Mouse (Mus musculus) neutrophil, adult 5-6 weeks (primary cell): Measurements from ENCODE around the gene Il11ra1. TPM values are rescaled to one million over a fixed set of nuclear protein-coding genes. Genes with fewer than 3 reads are reported as not detected.
A peak's percentile ranks its signal among the peaks of the same experiment; 100 is the strongest.

Experiments used
- ATAC-seq: fragments of 151-379, 151-347 bp; 2 replicates; pipeline ENCODE4 v1.8.0; 2017; ENCODE audit warnings: mild to moderate bottlenecking, moderate TSS enrichment; ENCODE audit not compliant: insufficient number of reproducible peaks, poor library complexity, low FRiP score, severe bottlenecking; ENCODE audit errors: extremely low read depth
- total RNA-seq: library from RNA; stranded (forward); fragments of 200-1000 nt; gene quantifications from 2 replicates; pipeline ENCODE4 v1.2.3, GENCODE M21; 2017

The Il11ra1 gene
- total RNA-seq, 1 experiment from 2014 or later: 33.6 TPM

- peak; percentile 56 for ATAC-seq
Observed at GRCm38 (mm10) chr4:41737602-41738255, 37.9 kb downstream of the Il11ra1 start.

GRCm38 (mm10) chr4:41738256-41738603 is 38.4 kb downstream of the Il11ra1 start:
- ATAC-seq: no peak

GRCm38 (mm10) chr4:41739260-41739659 is 39.5 kb downstream of the Il11ra1 start:
- no peak for ATAC-seq

- peak; percentile 47 for ATAC-seq
Observed at GRCm38 (mm10) chr4:41740380-41741157, 40.8 kb downstream of the Il11ra1 start.

GRCm38 (mm10) chr4:41741158-41741560 is 41.4 kb downstream of the Il11ra1 start:
- peak; percentile 89 for ATAC-seq

GRCm38 (mm10) chr4:41744131-41744530 is 44.3 kb downstream of the Il11ra1 start:
- no peak for ATAC-seq

- ATAC-seq: no peak
Observed at GRCm38 (mm10) chr4:41745021-41745420, 45.2 kb downstream of the Il11ra1 start.

- ATAC-seq: peak; percentile 30
Observed at GRCm38 (mm10) chr4:41754797-41755337, 55.1 kb downstream of the Il11ra1 start, which contains the start of gene Galt. Gene Galt (plus strand): TSS chr4:41755228.

- ATAC-seq: peak; percentile 75
Observed at GRCm38 (mm10) chr4:41755338-41756305, 55.8 kb downstream of the Il11ra1 start, which contains the start of gene Sigmar1. Gene Sigmar1 (minus strand): TSS chr4:41756157.

- no peak for ATAC-seq
Observed at GRCm38 (mm10) chr4:41756440-41756839, 56.7 kb downstream of the Il11ra1 start.

GRCm38 (mm10) chr4:41757321-41757720 is 57.5 kb downstream of the Il11ra1 start:
- no peak for ATAC-seq

GRCm38 (mm10) chr4:41758021-41758420 is 58.2 kb downstream of the Il11ra1 start:
- ATAC-seq: no peak

- no peak for ATAC-seq
Observed at GRCm38 (mm10) chr4:41758701-41759100, 58.9 kb downstream of the Il11ra1 start.

- no peak for ATAC-seq
Observed at GRCm38 (mm10) chr4:41759206-41759605, 59.4 kb downstream of the Il11ra1 start.

GRCm38 (mm10) chr4:41759656-41760287 is 60.0 kb downstream of the Il11ra1 start:
- ATAC-seq: no peak

- ATAC-seq: no peak
Observed at GRCm38 (mm10) chr4:41760288-41760721, 60.5 kb downstream of the Il11ra1 start.

- ATAC-seq: no peak
Observed at GRCm38 (mm10) chr4:41760911-41761310, 61.1 kb downstream of the Il11ra1 start.

GRCm38 (mm10) chr4:41761680-41762079 is 61.9 kb downstream of the Il11ra1 start:
- no peak for ATAC-seq
